Mouse (Mus musculus) CH12F3 (cell line): Measurements from ENCODE around the gene Olfr114.

Experiments used
- in situ Hi-C: fragments of 300-500 bp; cut with MboI; formaldehyde crosslinking; loops from 2 replicates; pipeline ENCODE4 v1.14.3; 2020; ENCODE audit warnings: low sequenced_read_pairs

Olfr114 gene

DNA sequence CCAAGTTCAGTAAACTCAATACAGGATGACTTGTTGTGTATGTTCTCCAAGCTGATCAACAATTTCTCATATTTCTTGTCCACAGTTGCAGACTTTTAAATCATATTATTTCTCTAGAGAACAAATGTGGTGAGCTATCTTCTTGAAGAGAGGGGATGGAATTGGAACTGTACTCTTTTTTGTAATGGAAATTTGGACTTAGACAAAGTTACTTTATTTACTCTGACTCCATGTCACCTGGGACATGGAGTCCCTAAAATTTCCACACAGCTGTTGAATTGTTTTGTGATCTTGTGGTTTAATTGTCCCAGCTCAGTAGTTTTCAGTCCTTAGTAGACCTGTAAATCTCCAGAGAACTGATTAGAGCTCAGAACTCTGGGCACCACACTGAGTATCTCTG lies at the start of gene Olfr114:
Olfr114 (minus strand) TSS at position 101 of the 400 bp plus-strand sequence.
- in situ Hi-C loops, result no loop called here

- in situ Hi-C loops, result no loop called here
Measured at GRCm38 (mm10) chr17:37627009-37627408, 34.5 kb upstream of the Olfr114 start, which contains the start of the genes Olfr115 and Olfr116. Gene Olfr115, minus strand, starts transcription at chr17:37627109. Gene Olfr116, minus strand, starts transcription at chr17:37627199.

DNA sequence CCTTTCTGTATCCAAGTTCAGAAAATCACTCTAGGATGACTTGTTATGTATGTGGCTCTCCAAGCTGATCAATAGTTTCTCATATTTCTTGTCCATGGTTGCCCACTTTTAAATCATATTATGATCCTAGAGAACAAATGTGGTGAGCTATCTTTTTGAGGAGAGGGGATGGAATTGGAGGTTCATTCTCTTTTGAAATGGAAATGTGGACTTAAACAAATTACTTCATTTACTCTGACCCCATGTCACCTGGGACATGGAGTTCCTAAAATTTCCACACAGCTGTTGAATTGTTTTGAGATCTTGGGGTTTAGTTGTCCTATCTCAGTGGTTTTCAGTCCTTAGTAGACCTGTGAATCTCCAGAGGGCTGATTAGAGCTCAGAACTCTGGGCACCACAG lies 15.0 kb downstream of the Olfr114 start, which contains the start of gene Olfr113:
Olfr113 (minus strand) TSS at position 101 of the 400 bp plus-strand sequence.
- in situ Hi-C loops, result no loop called here

DNA sequence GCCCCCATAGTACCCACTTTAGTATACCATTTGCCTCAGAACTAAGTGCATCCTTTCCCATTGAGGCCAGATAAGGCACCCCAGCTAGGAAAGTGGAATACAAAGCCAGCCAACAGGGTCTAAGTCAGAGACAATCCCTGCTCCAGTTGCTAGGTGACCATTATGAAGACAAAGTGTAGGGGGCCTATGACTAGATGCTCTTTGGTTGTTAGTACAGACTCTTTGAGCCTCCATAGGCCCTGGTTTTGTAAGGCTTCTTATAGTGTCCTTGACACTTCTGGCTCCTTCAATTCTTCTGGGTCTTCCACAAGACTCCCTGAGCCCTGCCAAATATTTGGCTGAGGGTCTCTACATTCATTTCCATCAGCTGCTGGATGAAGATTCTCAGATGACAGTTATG lies 23.2 kb downstream of the Olfr114 start, which contains the start of gene Olfr112:
Olfr112 (minus strand) TSS at position 101 of the 400 bp plus-strand sequence.
- in situ Hi-C loops, result no loop called here

DNA sequence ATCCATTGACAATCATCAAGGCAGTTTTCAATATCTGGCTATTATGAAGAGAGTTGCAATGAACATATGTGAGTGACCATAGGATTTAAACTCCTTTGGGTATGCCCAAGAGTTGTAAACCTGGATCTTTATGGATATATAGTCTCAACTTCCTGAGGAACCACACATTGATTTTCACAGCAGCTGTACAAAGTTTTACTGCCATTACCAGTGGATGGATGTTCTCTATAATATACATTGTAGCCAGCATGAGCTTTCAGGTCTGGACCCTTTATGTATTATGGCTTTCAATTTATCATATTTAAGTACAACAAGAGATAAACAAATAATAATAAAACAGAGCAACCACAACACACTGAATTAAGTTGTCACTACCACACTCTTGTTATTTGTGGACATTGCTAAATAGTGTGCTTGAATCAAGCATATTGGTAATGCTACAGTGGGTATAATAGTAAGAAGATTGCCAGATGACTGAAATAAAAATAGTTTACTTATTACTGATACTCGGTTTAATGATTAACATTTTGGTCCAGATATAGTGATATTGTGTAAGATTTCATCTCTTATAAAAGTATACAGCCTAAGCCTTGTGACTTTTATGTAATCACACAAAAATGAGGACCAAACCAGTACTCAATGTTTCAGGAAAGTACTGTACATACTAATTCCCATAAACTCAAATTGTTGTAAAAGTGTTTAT lies 33.5 kb downstream of the Olfr114 start:
- in situ Hi-C loops, result no loop called here

DNA sequence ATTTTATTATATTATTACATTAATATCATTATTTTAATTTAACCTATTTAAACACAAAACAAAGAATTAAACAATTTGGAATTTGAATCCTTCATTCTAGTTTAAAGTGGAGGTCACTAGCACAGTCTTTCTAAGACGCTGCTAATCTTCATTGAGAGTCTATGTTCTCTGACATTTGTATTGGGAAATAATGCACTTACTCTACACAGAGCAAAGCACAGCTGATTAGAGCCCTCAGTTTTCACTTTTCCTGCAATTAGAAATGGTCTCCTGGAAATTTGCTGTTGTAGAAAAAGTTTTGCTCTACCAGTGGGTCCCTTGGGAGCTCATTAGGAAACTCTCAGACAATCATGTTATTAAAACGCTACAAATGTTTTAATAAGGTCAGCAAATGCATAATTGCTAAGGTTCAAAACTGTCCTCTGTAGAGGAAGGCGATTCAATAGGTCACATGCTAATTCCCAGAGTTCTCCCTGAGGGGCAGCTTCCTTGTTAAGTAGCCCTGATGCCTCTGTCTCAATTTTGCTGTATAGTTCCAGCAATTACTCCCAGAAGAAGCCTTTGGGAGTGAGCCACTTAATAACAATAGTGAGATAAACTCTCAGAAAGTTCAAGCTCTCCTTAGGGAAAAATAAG lies 48.6 kb downstream of the Olfr114 start:
- in situ Hi-C loops, result no loop called here

GRCm38 (mm10) chr17:37541454-37542119 lies 51.0 kb downstream of the Olfr114 start:
- in situ Hi-C loops, result no loop called here
